Mouse (Mus musculus): Measurements from ENCODE around the gene Olfr123.

The Olfr123 gene

GRCm38 (mm10) chr17:37793229-37793628 lies at the start of gene Olfr123:
Gene Olfr123, plus strand, starts transcription at chr17:37793529.
- DNase-seq (ENCODE audit: low spot score in 2 of 2) = no peak

- DNase-seq (ENCODE audit: low spot score in 2 of 2) = no peak
Measured at GRCm38 (mm10) chr17:37768307-37768706, 25.0 kb upstream of the Olfr123 start, which contains the start of gene Olfr122. Gene Olfr122, plus strand, starts transcription at chr17:37768607.

- no peak for DNase-seq (ENCODE audit: low spot score in 2 of 2)
Measured at GRCm38 (mm10) chr17:37799588-37799987, 6.3 kb downstream of the Olfr123 start, which contains the start of gene Olfr124. Gene Olfr124, plus strand, starts transcription at chr17:37799888.

- DNase-seq (ENCODE audit: low spot score in 2 of 2) = no peak
Measured at GRCm38 (mm10) chr17:37832649-37833048, 39.3 kb downstream of the Olfr123 start, which contains the start of gene Olfr125. Gene Olfr125, plus strand, starts transcription at chr17:37832949.

GRCm38 (mm10) chr17:37847183-37847582 lies 53.9 kb downstream of the Olfr123 start, which contains the start of gene Olfr126:
Gene Olfr126, plus strand, starts transcription at chr17:37847483.
- no peak for DNase-seq (ENCODE audit: low spot score in 2 of 2)
